Mouse (Mus musculus): ENCODE measurements at regions not wholly inside any gene's neighbourhood (a gene's known extent, or its start where the extent isn't known, plus 50 kb on each side); places are given as distances from the start of the nearest gene placed in this dataset.

DNA sequence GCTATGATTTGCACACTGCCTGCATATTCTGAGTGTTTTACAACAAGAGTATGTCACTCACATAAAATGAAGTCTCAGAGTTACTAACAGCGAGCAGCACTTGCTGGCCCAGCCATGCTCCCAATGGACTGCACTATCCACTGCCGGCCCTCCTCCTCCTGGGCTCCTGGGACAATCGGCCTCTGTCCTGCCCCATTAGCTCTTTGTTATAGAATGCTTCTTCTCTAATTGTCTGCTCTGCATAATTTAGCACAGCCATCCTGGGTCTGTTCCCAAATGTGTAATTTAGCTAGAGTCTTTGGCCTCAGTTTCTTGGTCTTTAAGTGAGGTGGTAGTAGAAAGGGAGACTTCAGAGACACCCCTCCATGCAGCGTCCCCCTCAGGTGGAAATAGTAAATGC lies 426.2 kb downstream of the Ptpru start:
- WGBS: 21% methylated on average over 4 of the region's 4 CpGs

DNA sequence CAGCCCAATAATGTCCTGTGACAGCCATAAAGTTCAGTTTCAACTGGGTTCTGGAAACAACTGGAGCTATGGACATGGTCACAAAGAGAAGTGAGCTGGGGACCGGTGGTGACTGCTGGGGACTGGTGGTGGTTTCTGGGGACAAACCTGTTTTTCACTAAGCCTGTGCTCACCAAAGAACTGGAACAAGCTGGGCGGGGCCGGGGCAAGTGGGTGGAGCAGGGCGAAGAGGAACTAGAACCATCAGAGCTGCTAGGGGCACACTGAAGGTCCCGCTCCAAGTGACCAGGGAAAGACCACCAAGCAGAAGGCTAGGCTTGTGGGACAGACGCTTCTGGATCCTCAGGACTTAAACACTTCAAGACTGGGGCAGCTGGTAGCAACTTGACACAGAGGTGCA lies 424.7 kb downstream of the Ptpru start:
- peaks cover 24% of the 10 kb centered on the region for H3K4me1 ChIP-seq (replicated peaks; ENCODE audit: control insufficient read depth, insufficient read depth, low read length)
- H3K9me3 ChIP-seq (ENCODE audit: control insufficient read depth, low read length): no peaks in the 10 kb centered on the region
- H3K27me3 ChIP-seq (replicated peaks; ENCODE audit: control insufficient read depth, insufficient read depth, low read length): no peaks in the 10 kb centered on the region
- H3K9ac ChIP-seq (replicated peaks; ENCODE audit: low read depth, low read length): no peak overlapping the region
- no peak for ATAC-seq
- H3K36me3 ChIP-seq (ENCODE audit: control insufficient read depth, insufficient read depth): no peaks in the 10 kb centered on the region
- no peak overlapping the region for H3K4me3 ChIP-seq (replicated peaks; ENCODE audit: low read length)
- H3K4me2 ChIP-seq (ENCODE audit: low read length): no peak overlapping the region
- WGBS: 93% methylated on average over 6 of the region's 6 CpGs
- no peak overlapping the region for H3K27ac ChIP-seq (ENCODE audit: low read length)

More for the DNA sequence above, 426.2 kb downstream of the Ptpru start:
- H3K36me3 ChIP-seq (ENCODE audit: control insufficient read depth, insufficient read depth): no peaks in the 10 kb centered on the region
- H3K27me3 ChIP-seq (replicated peaks; ENCODE audit: control insufficient read depth, insufficient read depth, low read length): no peaks in the 10 kb centered on the region
- no peak for ATAC-seq
- H3K9ac ChIP-seq (replicated peaks; ENCODE audit: low read depth, low read length): no peak overlapping the region
- H3K4me2 ChIP-seq (ENCODE audit: low read length): no peak overlapping the region
- no peak overlapping the region for H3K4me3 ChIP-seq (replicated peaks; ENCODE audit: low read length)
- no peak overlapping the region for H3K27ac ChIP-seq (ENCODE audit: low read length)
- peaks cover 22% of the 10 kb centered on the region for H3K4me1 ChIP-seq (replicated peaks; ENCODE audit: control insufficient read depth, insufficient read depth, low read length)
- H3K9me3 ChIP-seq (ENCODE audit: control insufficient read depth, low read length): no peaks in the 10 kb centered on the region

DNA sequence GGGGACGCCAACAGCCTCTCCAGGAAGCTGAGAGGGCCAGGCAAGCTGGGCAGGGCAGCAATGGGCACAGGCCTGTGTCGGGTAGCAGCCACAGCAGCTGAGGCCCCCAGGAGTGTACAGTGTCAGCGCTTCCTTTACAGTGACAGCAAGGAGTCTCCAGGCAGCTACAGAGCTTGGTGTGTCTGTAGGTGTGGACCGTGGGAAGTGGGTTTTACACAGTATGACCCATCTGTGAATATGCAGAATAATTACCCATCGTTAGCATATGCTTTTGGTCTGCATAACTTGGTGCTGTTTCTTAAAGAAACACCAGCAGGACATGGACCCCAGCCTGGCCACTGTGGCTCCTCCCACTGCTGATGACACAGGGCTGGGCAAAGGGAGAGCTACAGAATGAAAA lies 422.6 kb downstream of the Ptpru start:
- peaks cover 24% of the 10 kb centered on the region for H3K4me1 ChIP-seq (replicated peaks; ENCODE audit: control insufficient read depth, insufficient read depth, low read length)
- WGBS: 60% methylated on average over 5 of the region's 5 CpGs
- no peak overlapping the region for H3K9ac ChIP-seq (replicated peaks; ENCODE audit: low read depth, low read length)
- no peak for ATAC-seq
- no peaks in the 10 kb centered on the region for H3K36me3 ChIP-seq (ENCODE audit: control insufficient read depth, insufficient read depth)
- no peak overlapping the region for H3K27ac ChIP-seq (ENCODE audit: low read length)
- no peak overlapping the region for H3K4me2 ChIP-seq (ENCODE audit: low read length)
- H3K9me3 ChIP-seq (ENCODE audit: control insufficient read depth, low read length): no peaks in the 10 kb centered on the region
- H3K27me3 ChIP-seq (replicated peaks; ENCODE audit: control insufficient read depth, insufficient read depth, low read length): no peaks in the 10 kb centered on the region
- H3K4me3 ChIP-seq (replicated peaks; ENCODE audit: low read length): no peak overlapping the region

DNA sequence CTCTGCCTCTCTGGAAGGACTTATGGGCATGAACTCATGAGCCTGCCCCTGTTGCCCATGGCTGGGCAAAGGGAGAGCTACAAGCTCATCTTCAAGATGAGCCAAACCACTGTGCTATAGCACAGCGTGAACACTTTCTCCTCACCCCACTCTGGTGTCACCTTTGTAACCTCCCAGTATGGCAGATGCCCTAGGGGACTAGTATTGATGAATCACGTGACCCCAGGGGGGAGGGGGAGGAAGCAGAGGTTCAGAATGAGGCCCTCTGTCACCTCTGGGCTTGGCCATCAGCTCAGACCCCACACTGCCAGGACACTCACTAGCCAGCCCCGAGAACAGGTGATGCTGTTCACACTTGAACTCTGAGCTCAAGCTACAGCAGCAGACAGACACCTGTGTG lies 421.9 kb downstream of the Ptpru start:
- no peak overlapping the region for H3K9ac ChIP-seq (replicated peaks; ENCODE audit: low read depth, low read length)
- peaks cover 24% of the 10 kb centered on the region for H3K4me1 ChIP-seq (replicated peaks; ENCODE audit: control insufficient read depth, insufficient read depth, low read length)
- H3K27ac ChIP-seq (ENCODE audit: low read length): no peak overlapping the region
- H3K9me3 ChIP-seq (ENCODE audit: control insufficient read depth, low read length): no peaks in the 10 kb centered on the region
- no peak overlapping the region for H3K4me3 ChIP-seq (replicated peaks; ENCODE audit: low read length)
- ATAC-seq: no peak
- 69% methylated on average over 3 of the region's 3 CpGs for WGBS
- no peaks in the 10 kb centered on the region for H3K27me3 ChIP-seq (replicated peaks; ENCODE audit: control insufficient read depth, insufficient read depth, low read length)
- no peaks in the 10 kb centered on the region for H3K36me3 ChIP-seq (ENCODE audit: control insufficient read depth, insufficient read depth)
- no peak overlapping the region for H3K4me2 ChIP-seq (ENCODE audit: low read length)

DNA sequence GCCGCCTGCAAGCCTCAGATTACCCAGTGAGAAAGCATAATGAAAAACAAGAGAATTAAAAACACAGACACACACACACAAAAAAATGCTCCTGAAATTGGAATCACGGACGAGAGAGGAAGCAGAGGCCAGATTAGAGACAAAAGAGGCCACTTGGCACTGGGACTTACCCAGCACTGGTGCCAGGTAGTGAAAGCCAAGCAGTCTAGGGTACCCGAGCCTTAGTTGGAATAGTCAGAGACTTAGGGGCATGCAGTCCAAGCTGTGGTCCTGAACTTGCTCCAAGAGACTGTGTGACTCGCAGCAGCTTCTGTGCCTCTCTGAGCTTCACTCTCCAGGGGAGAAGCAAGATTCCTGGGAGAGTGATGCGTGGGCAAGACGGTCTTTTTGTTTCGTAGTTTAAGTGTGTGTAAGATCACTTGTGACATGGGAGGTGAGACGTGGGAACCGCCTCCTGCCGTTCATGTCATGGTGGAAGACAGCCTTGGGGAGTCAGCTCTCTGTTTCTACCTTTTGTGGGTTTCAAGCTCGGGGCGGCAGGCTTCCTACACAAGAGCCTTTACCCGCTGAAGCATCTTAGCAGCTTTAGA lies 420.8 kb downstream of the Ptpru start:
- H3K27ac ChIP-seq (ENCODE audit: low read length): no peak overlapping the region
- H3K36me3 ChIP-seq (ENCODE audit: control insufficient read depth, insufficient read depth): no peaks in the 10 kb centered on the region
- no peaks in the 10 kb centered on the region for H3K9me3 ChIP-seq (ENCODE audit: control insufficient read depth, low read length)
- no peak overlapping the region for H3K4me3 ChIP-seq (replicated peaks; ENCODE audit: low read length)
- ATAC-seq: peak; percentile 57; the same call in 1 of the 2 replicates
- 56% methylated on average over 14 of the region's 14 CpGs for WGBS
- H3K4me2 ChIP-seq (ENCODE audit: low read length): no peak overlapping the region
- no peaks in the 10 kb centered on the region for H3K27me3 ChIP-seq (replicated peaks; ENCODE audit: control insufficient read depth, insufficient read depth, low read length)
- no peak overlapping the region for H3K9ac ChIP-seq (replicated peaks; ENCODE audit: low read depth, low read length)
- peaks cover 17% of the 10 kb centered on the region for H3K4me1 ChIP-seq (replicated peaks; ENCODE audit: control insufficient read depth, insufficient read depth, low read length)

DNA sequence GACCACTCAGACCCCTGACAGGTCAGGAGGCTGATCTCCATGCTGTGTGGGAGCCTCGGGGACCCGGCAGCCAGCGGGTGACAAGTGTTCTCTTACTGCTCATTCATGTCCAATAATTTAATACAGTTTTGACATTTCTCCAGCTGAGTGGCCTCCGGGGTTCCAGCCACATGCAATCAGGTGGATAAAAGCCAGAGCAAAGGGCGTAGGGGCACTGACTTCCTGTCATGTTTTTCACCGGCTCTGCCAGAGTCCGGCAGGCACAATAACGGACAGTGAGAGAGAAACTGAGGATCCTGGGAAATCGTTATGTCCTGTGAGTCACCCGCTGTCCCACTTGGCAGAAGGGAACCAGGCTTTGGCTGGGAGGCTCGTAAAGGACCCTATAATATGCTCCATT lies 412.8 kb downstream of the Ptpru start:
- H3K4me2 ChIP-seq (ENCODE audit: low read length): no peak overlapping the region
- WGBS: 51% methylated on average over 11 of the region's 11 CpGs
- no peaks in the 10 kb centered on the region for H3K36me3 ChIP-seq (ENCODE audit: control insufficient read depth, insufficient read depth)

DNA sequence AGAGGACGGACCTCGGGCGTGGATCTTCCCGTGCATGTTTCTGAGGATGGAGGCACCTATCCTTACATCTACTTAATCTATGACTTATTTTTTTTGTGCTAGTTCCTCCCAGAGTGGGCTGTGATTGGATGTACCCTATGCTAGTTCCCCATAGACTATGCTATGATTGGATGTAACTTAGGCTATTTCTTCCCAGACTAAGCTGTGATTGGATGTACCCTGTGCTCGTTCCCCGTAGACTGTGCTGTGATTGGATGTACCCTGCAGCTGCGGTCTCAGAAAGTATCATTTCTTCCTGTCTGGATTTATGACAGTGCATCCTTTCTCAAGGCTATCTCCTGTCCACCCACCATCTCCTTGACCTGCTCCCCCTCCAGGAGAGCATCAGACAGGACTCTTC lies 410.2 kb downstream of the Ptpru start:
- Histone ChIP-seq H3K9ac (replicated peaks; ENCODE audit: low read depth, low read length) (no peak overlapping the region), H3K36me3 (ENCODE audit: control insufficient read depth, insufficient read depth) (no peaks in the 10 kb centered on the region), H3K4me3 (replicated peaks; ENCODE audit: low read length) (no peak overlapping the region), H3K27ac (ENCODE audit: low read length) (no peak overlapping the region), H3K4me2 (ENCODE audit: low read length) (no peak overlapping the region), H3K4me1 (replicated peaks; ENCODE audit: control insufficient read depth, insufficient read depth, low read length) (peaks cover 12% of the 10 kb centered on the region), H3K9me3 (ENCODE audit: control insufficient read depth, low read length) (no peaks in the 10 kb centered on the region), H3K27me3 (replicated peaks; ENCODE audit: control insufficient read depth, insufficient read depth, low read length) (no peaks in the 10 kb centered on the region)
- ATAC-seq: no peak
- 98% methylated on average over 7 of the region's 7 CpGs for WGBS

More for the DNA sequence above, 412.8 kb downstream of the Ptpru start:
- Histone ChIP-seq H3K4me3 (replicated peaks; ENCODE audit: low read length) (no peak overlapping the region), H3K9ac (replicated peaks; ENCODE audit: low read depth, low read length) (no peak overlapping the region), H3K9me3 (ENCODE audit: control insufficient read depth, low read length) (no peaks in the 10 kb centered on the region), H3K4me1 (replicated peaks; ENCODE audit: control insufficient read depth, insufficient read depth, low read length) (peaks cover 7% of the 10 kb centered on the region), H3K27me3 (replicated peaks; ENCODE audit: control insufficient read depth, insufficient read depth, low read length) (no peaks in the 10 kb centered on the region), H3K27ac (ENCODE audit: low read length) (no peak overlapping the region)
- no peak for ATAC-seq

DNA sequence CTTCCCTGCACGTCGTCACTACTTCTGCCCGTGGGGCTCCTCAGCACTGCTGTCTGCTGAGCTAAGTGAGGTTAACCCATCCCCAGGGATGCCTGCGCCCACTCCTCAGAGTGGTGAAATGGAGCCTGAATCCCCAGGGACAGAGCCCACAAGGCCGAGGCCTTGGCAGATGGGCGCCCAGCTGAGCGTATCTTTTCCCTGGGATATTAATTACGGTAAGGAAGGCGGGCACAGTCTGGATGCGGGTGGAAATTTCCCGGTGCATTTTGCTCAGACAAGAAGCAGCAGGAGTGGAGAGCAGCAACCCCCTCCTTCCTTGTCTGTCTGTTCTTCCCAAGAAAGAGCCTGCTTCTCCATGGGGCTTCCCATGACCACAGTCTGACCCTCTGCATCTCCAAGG lies 408.7 kb downstream of the Ptpru start:
- ATAC-seq: peak; percentile 32; the same call in 1 of the 2 replicates
- peak overlapping the region; percentile 7 for H3K9ac ChIP-seq (replicated peaks; ENCODE audit: low read depth, low read length)
- WGBS: 56% methylated on average over 11 of the region's 11 CpGs

DNA sequence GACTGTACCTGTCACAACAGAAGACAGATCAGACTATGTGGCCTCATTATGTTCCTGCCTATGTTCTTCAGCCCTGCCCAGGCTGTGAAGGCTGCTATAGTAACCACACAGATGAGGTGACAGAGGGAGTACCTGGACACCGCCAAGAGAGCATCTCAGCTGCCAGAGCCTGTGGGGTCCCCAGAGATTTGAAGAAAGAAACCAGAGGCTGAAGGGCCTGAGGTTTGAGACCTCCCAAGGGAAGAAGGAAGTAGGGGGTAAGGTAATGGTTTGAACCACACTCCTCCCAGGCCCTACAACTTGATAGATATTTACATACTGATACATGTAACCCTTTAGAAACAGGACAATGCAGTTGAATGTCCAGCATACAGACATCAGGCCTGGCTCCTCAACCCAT lies 407.7 kb downstream of the Ptpru start:
- no peak overlapping the region for H3K27ac ChIP-seq (ENCODE audit: low read length)
- no peak overlapping the region for H3K4me2 ChIP-seq (ENCODE audit: low read length)
- H3K27me3 ChIP-seq (replicated peaks; ENCODE audit: control insufficient read depth, insufficient read depth, low read length): no peaks in the 10 kb centered on the region
- ATAC-seq: no peak
- H3K9ac ChIP-seq (replicated peaks; ENCODE audit: low read depth, low read length): no peak overlapping the region
- WGBS: 88% methylated on average over 1 of the region's 1 CpGs
- H3K4me1 ChIP-seq (replicated peaks; ENCODE audit: control insufficient read depth, insufficient read depth, low read length): peaks cover 15% of the 10 kb centered on the region
- H3K4me3 ChIP-seq (replicated peaks; ENCODE audit: low read length): no peak overlapping the region
- no peaks in the 10 kb centered on the region for H3K36me3 ChIP-seq (ENCODE audit: control insufficient read depth, insufficient read depth)
- H3K9me3 ChIP-seq (ENCODE audit: control insufficient read depth, low read length): no peaks in the 10 kb centered on the region

More for the DNA sequence above, 408.7 kb downstream of the Ptpru start:
- H3K9me3 ChIP-seq (ENCODE audit: control insufficient read depth, low read length): no peaks in the 10 kb centered on the region
- no peak overlapping the region for H3K4me2 ChIP-seq (ENCODE audit: low read length)
- H3K27me3 ChIP-seq (replicated peaks; ENCODE audit: control insufficient read depth, insufficient read depth, low read length): no peaks in the 10 kb centered on the region
- H3K4me3 ChIP-seq (replicated peaks; ENCODE audit: low read length): no peak overlapping the region
- no peak overlapping the region for H3K27ac ChIP-seq (ENCODE audit: low read length)
- no peaks in the 10 kb centered on the region for H3K36me3 ChIP-seq (ENCODE audit: control insufficient read depth, insufficient read depth)
- peaks cover 15% of the 10 kb centered on the region for H3K4me1 ChIP-seq (replicated peaks; ENCODE audit: control insufficient read depth, insufficient read depth, low read length)

DNA sequence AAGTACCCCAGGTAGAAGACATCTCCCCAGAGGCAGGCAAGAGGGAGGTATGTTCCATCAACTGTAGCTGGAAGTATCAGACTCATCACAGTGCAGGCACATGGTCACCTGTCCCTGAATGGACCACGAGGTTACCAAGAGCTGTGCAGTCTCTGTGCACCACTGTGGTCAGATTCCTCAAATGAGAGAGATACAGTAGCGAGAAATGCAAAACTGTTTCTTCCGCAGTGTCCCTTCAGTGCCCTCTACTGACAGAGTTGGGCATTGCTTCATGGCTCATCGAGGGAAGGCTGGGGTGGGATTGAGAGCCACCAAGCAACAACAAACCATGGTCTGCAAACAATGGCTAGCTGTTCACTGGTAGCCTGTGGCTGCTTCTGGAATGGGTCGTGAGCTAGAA lies 406.9 kb downstream of the Ptpru start:
- Histone ChIP-seq H3K9me3 (ENCODE audit: control insufficient read depth, low read length) (no peaks in the 10 kb centered on the region), H3K27me3 (replicated peaks; ENCODE audit: control insufficient read depth, insufficient read depth, low read length) (no peaks in the 10 kb centered on the region), H3K4me2 (ENCODE audit: low read length) (no peak overlapping the region), H3K4me1 (replicated peaks; ENCODE audit: control insufficient read depth, insufficient read depth, low read length) (peaks cover 17% of the 10 kb centered on the region), H3K36me3 (ENCODE audit: control insufficient read depth, insufficient read depth) (no peaks in the 10 kb centered on the region), H3K27ac (ENCODE audit: low read length) (no peak overlapping the region), H3K4me3 (replicated peaks; ENCODE audit: low read length) (no peak overlapping the region), H3K9ac (replicated peaks; ENCODE audit: low read depth, low read length) (no peak overlapping the region)
- 6% methylated on average over 5 of the region's 5 CpGs for whole genome bisulfite sequencing
- ATAC-seq: peak; percentile 54
